Mouse (Mus musculus) kidney, postnatal 0 days (tissue): ENCODE data around the gene Sirpa. TPM values are rescaled to one million over a fixed set of nuclear protein-coding genes. Genes with fewer than 3 reads are reported as not detected.
A peak's percentile ranks its signal among the peaks of the same experiment; 100 is the strongest.

Experiments used
- ATAC-seq: fragments of 200-750 bp; cut with Nextera tagmentation; replicated peaks from 2 replicates; pipeline ENCODE4 v1.8.0; 2017; ENCODE audit warnings: low read depth, moderate number of reproducible peaks, moderate TSS enrichment, moderate library complexity; ENCODE audit not compliant: low FRiP score
- DNase-seq: peaks from one replicate; pipeline ENCODE4 v3.0.0-alpha.2; 2016; ENCODE audit warnings: low spot score
- H3K27ac ChIP-seq: fragments of 300-500 bp; sonication (generic); 2 replicates; pipeline ENCODE4 v1.5.1; 2014; ENCODE audit warnings: mild to moderate bottlenecking
- H3K27me3 ChIP-seq: fragments of 300-500 bp; sonication (generic); 2 replicates; pipeline ENCODE4 v1.6.1; 2014; ENCODE audit warnings: low read length, mixed read lengths; ENCODE audit not compliant: insufficient read depth
- H3K36me3 ChIP-seq: fragments of 300-500 bp; sonication (generic); 2 replicates; pipeline ENCODE4 v1.6.1; 2014; ENCODE audit warnings: low read length, mixed read lengths; ENCODE audit not compliant: insufficient read depth
- H3K4me1 ChIP-seq: fragments of 300-500 bp; sonication (generic); replicated peaks from 2 replicates; pipeline ENCODE4 v1.6.1; 2014; ENCODE audit warnings: antibody characterized with exemption, low read length, mixed read lengths; ENCODE audit not compliant: insufficient read depth
- H3K4me2 ChIP-seq: fragments of 300-500 bp; sonication (generic); 2 replicates; pipeline ENCODE4 v1.6.1; 2014; ENCODE audit warnings: mild to moderate bottlenecking, low read length, moderate library complexity, mixed read lengths
- H3K4me3 ChIP-seq: fragments of 300-500 bp; sonication (generic); replicated peaks from 2 replicates; pipeline ENCODE4 v1.5.1; 2014; ENCODE audit warnings: low read depth, low read length
- H3K9ac ChIP-seq: fragments of 300-500 bp; sonication (generic); 2 replicates; pipeline ENCODE4 v1.6.1; 2014; ENCODE audit warnings: low read depth, low read length
- H3K9me3 ChIP-seq: fragments of 300-500 bp; sonication (generic); replicated peaks from 2 replicates; pipeline ENCODE4 v1.6.1; 2016; ENCODE audit warnings: low read length, inconsistent platforms, mixed read lengths
- CTCF ChIP-seq: IDR thresholded peaks from 2 replicates; pipeline ENCODE4 v1.5.1; 2016; ENCODE audit warnings: antibody characterized with exemption, low read depth, mild to moderate bottlenecking, moderate library complexity
- WGBS: fragments of 180-500 bp; shearing (Covaris S2); extraction: QIAGEN DNeasy Blood & Tissue Kit; methylation state at CpG from one replicate; pipeline ENCODE4 v1.1.7; 2014; 5-methylcytosine and 5-hydroxymethylcytosine counted together
- polyA plus RNA-seq: library from polyadenylated mRNA; unstranded; fragments of >200 nt; fragmentation: Nextera tagmentation; extraction: Ambion mirVana; gene quantifications from 2 replicates; pipeline ENCODE4 v1.2.1, GENCODE M21; 2015

The Sirpa gene
- polyA plus RNA-seq, 1 experiment from 2014 or later = 22.5 TPM

GRCm38 (mm10) chr2:129591897-129592296, 738 bp upstream of the Sirpa start:
- Histone ChIP-seq H3K9ac (peak overlapping the region; percentile 86; the same call in 1 of the 2 replicates), H3K4me3 (peak overlapping the region; percentile 75; the same call in 1 of the 2 replicates), H3K27me3 (no peaks in the 10 kb centered on the region), H3K36me3 (no peaks in the 10 kb centered on the region), H3K4me1 (peaks cover 12% of the 10 kb centered on the region), H3K4me2 (peak overlapping the region; percentile 80), H3K27ac (peak overlapping the region; percentile 95), H3K9me3 (no peaks in the 10 kb centered on the region)
- no peak for DNase-seq
- WGBS = 71% methylated on average over 4 of the region's 4 CpGs
- ATAC-seq = no peak
- no peak for TF ChIP-seq CTCF

GRCm38 (mm10) chr2:129593141-129593875, 673 bp downstream of the Sirpa start:
- Histone ChIP-seq H3K27me3 (no peaks in the 10 kb centered on the region), H3K9me3 (no peaks in the 10 kb centered on the region), H3K4me3 (peak overlapping the region; percentile 75), H3K4me1 (peaks cover 15% of the 10 kb centered on the region), H3K36me3 (no peaks in the 10 kb centered on the region), H3K27ac (peak overlapping the region; percentile 95), H3K4me2 (peak overlapping the region; percentile 80), H3K9ac (peak overlapping the region; percentile 86)
- WGBS = under 1% methylated on average over 47 of the region's 77 CpGs
- ATAC-seq = peak; percentile 85
- peak; percentile 87 for DNase-seq
- peak; percentile 16; the same call in 1 of the 2 replicates for TF ChIP-seq CTCF

- Histone ChIP-seq H3K9ac (peak overlapping the region; percentile 86), H3K27me3 (no peaks in the 10 kb centered on the region), H3K27ac (peak overlapping the region; percentile 95), H3K4me3 (peak overlapping the region; percentile 75), H3K36me3 (no peaks in the 10 kb centered on the region), H3K4me1 (peaks cover 15% of the 10 kb centered on the region), H3K4me2 (peak overlapping the region; percentile 80), H3K9me3 (no peaks in the 10 kb centered on the region)
- ATAC-seq = no peak
- TF ChIP-seq CTCF = 0 out of 2 replicates have a peak, but pooled peaks have one; percentile 14
- no peak for DNase-seq
- 4% methylated on average over 13 of the region's 13 CpGs for WGBS
These were observed 1.3 kb downstream of the Sirpa start for GRCm38 (mm10) chr2:129593876-129594421.

- 78% methylated on average over 4 of the region's 4 CpGs for WGBS
- Histone ChIP-seq H3K27ac (no peak overlapping the region), H3K36me3 (no peaks in the 10 kb centered on the region), H3K9me3 (no peaks in the 10 kb centered on the region), H3K4me2 (peak overlapping the region; percentile 80), H3K27me3 (no peaks in the 10 kb centered on the region), H3K4me3 (peak overlapping the region; percentile 75), H3K9ac (no peak overlapping the region), H3K4me1 (peaks cover 15% of the 10 kb centered on the region)
- TF ChIP-seq CTCF = no peak
- no peak for ATAC-seq
- DNase-seq = no peak
These were observed 1.9 kb downstream of the Sirpa start for GRCm38 (mm10) chr2:129594569-129594968.

- no peak for DNase-seq
- Histone ChIP-seq H3K4me1 (peaks cover 15% of the 10 kb centered on the region), H3K4me2 (peak overlapping the region; percentile 80), H3K27me3 (no peaks in the 10 kb centered on the region), H3K9me3 (no peaks in the 10 kb centered on the region), H3K27ac (peak overlapping the region; percentile 31; the same call in 1 of the 2 replicates), H3K9ac (no peak overlapping the region), H3K4me3 (no peak overlapping the region), H3K36me3 (no peaks in the 10 kb centered on the region)
- no peak for ATAC-seq
- WGBS = 70% methylated on average over 4 of the region's 4 CpGs
- TF ChIP-seq CTCF = no peak
These were observed 2.6 kb downstream of the Sirpa start for GRCm38 (mm10) chr2:129595206-129595605.

- Histone ChIP-seq H3K4me1 (peaks cover 15% of the 10 kb centered on the region), H3K4me2 (peak overlapping the region; percentile 80; the same call in 1 of the 2 replicates), H3K27me3 (no peaks in the 10 kb centered on the region), H3K9ac (no peak overlapping the region), H3K36me3 (no peaks in the 10 kb centered on the region), H3K27ac (peak overlapping the region; percentile 31; the same call in 1 of the 2 replicates), H3K4me3 (no peak overlapping the region), H3K9me3 (no peaks in the 10 kb centered on the region)
- no peak for TF ChIP-seq CTCF
- no peak for ATAC-seq
- peak; percentile 40 for DNase-seq
- WGBS = 27% methylated on average over 7 of the region's 7 CpGs
These were observed 3.1 kb downstream of the Sirpa start for GRCm38 (mm10) chr2:129595661-129596209.
